Mouse (Mus musculus) heart, postnatal 25 days (tissue): Measurements from ENCODE around the gene Eef1a1. TPM values are rescaled to one million over a fixed set of nuclear protein-coding genes. Genes with fewer than 3 reads are reported as not detected.

Experiments used
- DNase-seq: peaks from one replicate; pipeline ENCODE4 v3.0.0; 2022; ENCODE audit warnings: low spot score
- intact Hi-C: fragments of 180-260 bp; cut with DNase I; formaldehyde crosslinking; loops from one replicate; pipeline ENCODE4 v1.15.1; 2025
- microRNA-seq: library from miRNA; unstranded; fragments of <30 nt; microRNA quantifications from one replicate; pipeline ENCODE4 v1.2.0, GENCODE M21; 2022
- total RNA-seq, 2 experiments: library from RNA; stranded (reverse); gene quantifications; 2 replicates each; pipeline ENCODE4 v1.2.3; 2021

Eef1a1 gene
- total RNA-seq, 2 experiments from 2014 or later, result 1,031 to 1,197 TPM

GRCm38 (mm10) chr9:78432471-78432870, 56.5 kb downstream of the Eef1a1 start:
- no peak for DNase-seq
- intact Hi-C loops, result no loop called here

- DNase-seq, result no peak
Measured at GRCm38 (mm10) chr9:78430486-78430885, 58.5 kb downstream of the Eef1a1 start.

GRCm38 (mm10) chr9:78429551-78429950, 59.4 kb downstream of the Eef1a1 start:
- no peak for DNase-seq
- intact Hi-C loops, result no loop called here

More at GRCm38 (mm10) chr9:78430486-78430885, 58.5 kb downstream of the Eef1a1 start:
- intact Hi-C loops, result no loop called here

GRCm38 (mm10) chr9:78428870-78429432, 60.0 kb downstream of the Eef1a1 start:
- no peak for DNase-seq
- intact Hi-C loops, result no loop called here

Small RNAs within 50 kb of the gene (microRNA-seq; reads per million reads assigned to microRNA genes)
- not detected for gene Gm26377

Other genes with a start within 250 kb of the Eef1a1 start
- under 1 TPM; 0.39 to 0.89 TPM for gene Gm3776, start 232.0 kb downstream of the Eef1a1 start, total RNA-seq
- gene Gm10639, start 199.2 kb downstream of the Eef1a1 start, total RNA-seq, result not detected
- gene Omt2a, start 174.4 kb downstream of the Eef1a1 start, total RNA-seq, result not detected
- not detected for gene Omt2b, start 161.6 kb downstream of the Eef1a1 start, total RNA-seq
- gene Gsta2, start 133.4 kb downstream of the Eef1a1 start, total RNA-seq, result 1 to 10 TPM in 1 of 2 experiments, under 1 TPM in 1; 0.45 to 1.2 TPM
- not detected for gene Dppa5a, start 121.0 kb downstream of the Eef1a1 start, total RNA-seq
- gene Ooep, start 110.4 kb downstream of the Eef1a1 start, total RNA-seq, result not detected
- gene Ddx43, start 93.4 kb downstream of the Eef1a1 start, total RNA-seq, result not detected
- gene Cgas, start 45.9 kb downstream of the Eef1a1 start, total RNA-seq, result under 1 TPM; 0.45 to 0.55 TPM
- gene Mto1, start 40.9 kb downstream of the Eef1a1 start, total RNA-seq, result 10 to 100 TPM; 24.5 to 25.5 TPM
- not detected for gene Gm17324, start 40.4 kb downstream of the Eef1a1 start, total RNA-seq
- gene Slc17a5, start 98.9 kb upstream of the Eef1a1 start, total RNA-seq, result 1 to 10 TPM; 5.2 to 6.0 TPM
- gene Cd109, start 126.4 kb upstream of the Eef1a1 start, total RNA-seq, result 1 to 10 TPM; 1.3 to 1.8 TPM